Mouse (Mus musculus): ENCODE data around the gene Tcl1b2. TPM values are rescaled to one million over a fixed set of nuclear protein-coding genes. Genes with fewer than 3 reads are reported as not detected.
A peak's percentile ranks its signal among the peaks of the same experiment; 100 is the strongest.
"Not testable (repeated sequence)": the region's sequence is repeated elsewhere in the genome, so short reads cannot be mapped to it uniquely, and the experiment has no call there.

The Tcl1b2 gene
- total RNA-seq, 2 experiments from 2014 or later = not detected

DNA sequence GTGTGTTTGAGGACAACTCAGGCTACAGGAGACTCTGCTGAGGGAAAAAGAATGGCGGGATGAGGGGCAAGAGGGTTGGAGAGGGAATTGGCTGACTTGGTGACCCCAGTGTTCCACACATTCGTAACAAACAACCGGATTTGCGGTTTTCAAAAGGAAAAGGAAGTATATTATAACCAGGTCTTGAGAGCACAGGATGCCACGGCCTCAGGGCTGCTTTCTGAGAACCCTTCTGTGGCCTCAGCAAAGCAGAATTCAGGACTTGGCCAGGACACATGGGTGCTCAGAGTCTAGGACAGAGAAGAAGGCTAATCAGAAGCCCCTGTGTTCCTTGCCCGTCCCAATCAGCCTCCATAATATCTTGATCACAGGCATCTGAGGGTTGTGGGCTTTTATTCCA is 13.0 kb downstream of the Tcl1b2 start:
- DNase-seq (ENCODE audit: low spot score in 2 of 2) = no peak
- intact Hi-C loops (cut with DNase I) = no loop called here

DNA sequence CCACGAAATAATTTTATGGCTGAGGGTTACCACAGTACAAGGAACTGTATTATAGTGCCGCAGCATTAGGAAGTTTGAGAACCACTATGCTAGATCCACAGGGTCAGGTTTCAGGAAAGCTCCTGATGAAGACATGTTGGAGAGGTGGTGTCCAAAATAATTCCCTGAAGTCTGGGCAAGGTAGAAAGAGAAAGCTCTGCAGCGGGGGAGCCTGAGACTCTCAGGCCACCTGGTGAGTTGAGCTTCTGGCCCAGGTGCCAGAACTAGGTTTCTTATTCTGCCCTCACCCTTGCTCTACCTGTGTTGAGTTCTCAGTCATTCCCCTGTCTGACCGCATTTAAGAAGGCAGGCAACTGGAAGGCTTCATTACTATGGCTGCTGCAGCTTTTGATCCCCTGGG is 13.6 kb downstream of the Tcl1b2 start, which contains the start of gene Tcl1b1:
Gene Tcl1b1, plus strand, starts transcription at position 301 of the 400 bp plus-strand sequence.
- no peak for DNase-seq (ENCODE audit: low spot score in 2 of 2)
- intact Hi-C loops (cut with DNase I) = no loop called here

DNA sequence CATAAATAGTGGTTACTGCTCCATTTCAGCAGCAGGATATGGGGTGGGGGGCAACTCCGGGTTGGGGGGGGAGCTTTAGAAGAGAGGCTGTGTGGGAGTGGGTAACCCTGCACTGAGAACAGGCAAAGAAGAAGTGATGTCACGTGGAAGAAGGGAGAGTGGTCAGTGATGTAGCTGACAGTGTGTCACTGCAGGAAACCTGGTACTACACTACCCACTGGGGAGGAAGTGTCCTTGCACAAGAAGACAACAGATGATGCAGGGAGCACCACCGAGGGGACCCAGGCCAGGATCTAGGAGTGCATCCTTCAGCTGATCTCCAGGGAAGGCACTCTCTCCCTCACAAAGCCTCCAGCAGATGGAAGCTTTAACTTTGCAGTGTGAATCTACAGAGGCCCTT is 20.9 kb downstream of the Tcl1b2 start:
- no peak for DNase-seq (ENCODE audit: low spot score in 2 of 2)
- intact Hi-C loops (cut with DNase I) = no loop called here

DNA sequence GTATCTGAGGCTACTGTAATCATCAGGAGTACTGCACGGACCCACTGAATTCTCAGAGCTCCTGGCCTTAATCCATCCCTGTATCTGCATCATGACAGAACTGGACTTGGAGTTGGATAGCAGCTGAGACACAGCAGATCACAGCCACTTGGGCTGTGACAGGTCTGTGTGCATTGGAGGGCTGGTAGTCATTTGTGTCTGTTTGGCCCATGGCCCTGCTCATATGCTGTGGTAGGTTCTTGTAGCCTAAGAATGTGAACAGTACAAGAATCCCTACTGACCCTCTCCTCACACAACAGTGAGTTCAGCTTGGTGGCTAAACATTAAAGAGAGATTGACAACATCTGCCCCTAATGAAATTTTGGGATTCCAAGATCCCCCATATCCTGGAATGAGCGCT is 27.6 kb downstream of the Tcl1b2 start:
- intact Hi-C loops (cut with DNase I) = no loop called here
- no peak for DNase-seq (ENCODE audit: low spot score in 2 of 2)

DNA sequence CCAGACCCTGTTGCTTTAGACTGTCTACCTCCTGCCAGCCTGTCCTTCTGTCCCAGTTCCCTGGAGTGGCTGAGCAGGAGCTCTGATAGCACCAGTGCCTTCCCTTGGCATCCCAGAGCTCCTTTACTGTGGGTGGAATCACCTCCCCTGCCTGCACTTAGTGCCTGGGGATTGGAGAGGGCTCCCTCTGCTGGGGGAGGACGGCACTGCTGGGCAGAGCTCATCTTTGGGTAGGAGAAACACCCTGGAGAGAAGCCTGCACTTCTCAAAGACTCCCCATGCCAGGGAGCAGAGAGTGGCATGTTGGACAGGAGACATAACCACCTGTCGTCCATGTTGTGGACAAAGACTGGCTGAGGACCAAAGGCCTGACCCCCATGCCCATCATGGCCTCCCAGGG is 28.5 kb downstream of the Tcl1b2 start:
- intact Hi-C loops (cut with DNase I) = not testable (repeated sequence)
- DNase-seq (ENCODE audit: low spot score in 2 of 2) = peak; percentile 30 to 47

DNA sequence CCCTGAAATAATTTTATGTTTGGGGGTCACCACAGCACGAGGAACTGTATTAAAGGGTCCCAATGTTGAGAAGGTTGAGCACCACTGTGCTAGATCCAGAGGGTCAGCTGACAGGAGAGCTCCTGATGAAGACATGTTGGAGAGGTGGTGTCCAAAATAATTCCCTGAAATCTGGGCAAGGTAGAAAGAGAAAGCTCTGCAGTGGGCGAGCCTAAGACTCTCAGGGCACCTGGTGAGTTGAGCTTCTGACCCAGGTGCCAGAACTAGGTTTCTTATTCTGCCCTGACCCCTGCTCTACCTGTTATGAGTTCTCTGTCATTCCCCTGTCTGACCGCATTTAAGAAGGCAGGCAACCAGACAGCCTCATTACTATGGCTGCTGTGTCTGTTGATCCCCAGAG is 30.2 kb downstream of the Tcl1b2 start, which contains the start of gene Tcl1b5:
Gene Tcl1b5, plus strand, starts transcription at position 301 of the 400 bp plus-strand sequence.
- intact Hi-C loops (cut with DNase I); DNase-seq (ENCODE audit: low spot score in 2 of 2): not testable (repeated sequence)

DNA sequence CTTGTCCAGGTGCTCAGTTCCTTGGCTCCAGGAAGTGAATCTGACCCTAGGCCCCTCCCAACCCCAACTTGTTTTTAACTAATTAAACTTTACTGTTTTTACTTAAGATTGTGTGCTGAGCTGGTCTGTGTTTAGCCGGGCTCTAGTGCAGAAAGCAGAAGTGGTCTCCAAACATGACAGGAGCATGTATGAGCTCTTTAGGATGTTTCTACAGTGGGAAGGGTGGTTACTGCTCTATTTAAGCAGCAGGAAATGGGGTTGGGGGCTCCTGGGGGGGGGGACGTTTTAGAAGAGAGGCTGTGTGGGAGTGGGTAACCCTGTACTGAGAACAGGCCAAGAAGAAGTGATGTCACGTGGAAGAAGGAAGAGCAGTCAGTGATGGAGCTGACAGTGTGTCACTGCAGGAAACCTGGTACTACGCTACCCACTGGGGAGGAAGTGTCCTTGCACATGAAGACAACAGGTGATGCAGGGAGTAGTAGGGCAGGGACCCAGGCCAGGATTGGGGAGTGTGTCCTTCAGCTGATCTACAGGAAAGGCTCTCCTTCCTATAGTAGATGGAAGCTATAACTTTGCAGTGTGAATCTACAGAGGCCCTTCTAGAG is 35.3 kb downstream of the Tcl1b2 start:
- intact Hi-C loops (cut with DNase I); DNase-seq (ENCODE audit: low spot score in 2 of 2): not testable (repeated sequence)

DNA sequence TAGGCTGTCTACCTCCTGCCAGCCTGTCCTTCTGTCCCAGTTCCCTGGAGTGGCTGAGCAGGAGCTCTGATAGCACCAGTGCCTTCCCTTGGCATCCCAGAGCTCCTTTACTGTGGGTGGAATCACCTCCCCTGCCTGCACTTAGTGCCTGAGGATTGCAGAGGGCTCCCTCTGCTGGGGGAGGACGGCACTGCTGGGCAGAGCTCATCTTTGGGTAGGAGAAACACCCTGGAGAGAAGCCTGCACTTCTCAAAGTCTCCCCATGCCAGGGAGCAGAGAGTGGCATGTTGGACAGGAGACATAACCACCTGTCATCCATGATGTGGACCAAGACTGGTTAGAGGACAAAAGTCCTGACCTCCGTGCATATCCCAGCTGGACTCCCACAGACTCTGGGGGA is 43.2 kb downstream of the Tcl1b2 start:
- peak in 1 of 2 experiments; percentile 6 for DNase-seq (ENCODE audit: low spot score in 2 of 2)
- intact Hi-C loops (cut with DNase I) = not testable (repeated sequence)

DNA sequence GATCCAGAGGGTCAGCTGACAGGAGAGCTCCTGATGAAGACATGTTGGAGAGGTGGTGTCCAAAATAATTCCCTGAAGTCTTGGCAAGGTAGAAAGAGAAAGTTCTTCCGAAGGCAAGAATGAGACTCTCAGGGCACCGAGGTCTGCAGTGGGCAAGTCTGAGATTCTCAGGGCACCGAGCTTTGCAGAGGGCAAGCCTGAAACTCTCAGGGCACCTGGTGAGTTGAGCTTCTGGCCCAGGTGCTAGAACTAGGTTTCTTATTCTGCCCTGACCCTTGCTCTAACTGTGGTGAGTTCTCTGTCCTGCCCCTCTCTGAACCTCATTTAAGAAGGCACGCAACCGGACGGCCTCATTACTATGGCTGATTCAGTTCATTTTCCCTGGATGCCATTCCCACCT is 44.9 kb downstream of the Tcl1b2 start, which contains the start of gene Tcl1b3:
Gene Tcl1b3, plus strand, starts transcription at position 301 of the 400 bp plus-strand sequence.
- DNase-seq (ENCODE audit: low spot score in 2 of 2); intact Hi-C loops (cut with DNase I): not testable (repeated sequence)

DNA sequence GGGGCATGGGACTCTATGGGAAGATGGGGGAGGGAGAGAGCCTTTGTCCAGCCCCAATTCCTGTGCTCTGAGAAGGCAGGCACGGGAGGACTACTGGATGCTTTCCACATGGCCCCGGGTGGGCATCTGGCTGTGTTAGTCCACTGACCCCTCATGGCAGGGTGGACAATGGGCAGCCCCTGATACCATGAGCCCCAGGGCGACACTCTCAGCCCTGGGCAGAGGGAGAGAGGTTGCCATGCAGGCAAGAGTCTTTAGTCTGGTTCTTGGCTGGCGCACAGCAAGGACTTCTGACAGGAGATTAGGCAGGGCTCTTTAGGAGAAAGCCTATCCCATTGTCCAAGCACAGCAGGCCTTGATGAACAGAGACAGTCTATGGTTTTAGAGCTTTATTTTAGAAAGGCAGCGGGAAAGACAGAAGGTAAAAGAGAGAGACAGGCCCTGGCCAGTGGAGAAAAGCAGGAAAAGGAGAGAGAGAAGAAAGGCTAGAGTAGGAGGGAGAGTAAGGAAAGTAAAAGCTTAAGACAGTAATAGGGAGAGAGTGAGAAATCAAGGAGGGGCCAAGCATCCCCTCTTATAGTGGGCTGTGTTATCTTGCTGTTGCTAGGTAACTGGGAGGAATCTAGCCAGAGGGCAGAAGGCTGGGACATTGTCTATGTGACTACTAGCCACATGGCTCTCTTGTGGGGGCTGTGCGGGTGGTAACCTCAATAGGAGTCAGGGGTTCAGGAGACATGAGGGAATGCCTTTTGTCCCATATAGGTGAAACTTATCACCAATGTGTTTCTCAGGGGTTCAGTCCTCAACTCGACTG is 54.1 kb downstream of the Tcl1b2 start:
- intact Hi-C loops (cut with DNase I) = not testable (repeated sequence)

DNA sequence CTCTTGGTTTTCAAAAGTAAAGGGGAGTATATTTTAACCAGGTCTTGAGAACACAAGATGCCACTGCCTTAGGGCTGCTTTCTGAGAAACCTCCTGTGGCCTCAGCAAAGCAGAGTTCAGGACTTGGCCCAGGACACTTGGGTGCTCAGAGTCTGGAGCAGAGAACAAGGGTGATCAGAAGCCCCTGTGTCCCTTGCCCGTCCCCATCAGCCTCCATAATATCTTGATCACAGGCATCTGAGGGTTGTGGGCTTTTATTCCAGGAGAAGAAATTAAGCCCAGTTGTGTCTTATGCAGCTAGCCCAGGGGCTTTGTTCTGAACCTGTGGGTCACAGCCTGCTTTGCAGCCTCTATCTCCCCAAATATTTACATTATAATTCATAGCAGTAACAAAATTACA is 55.8 kb downstream of the Tcl1b2 start, which contains the start of gene Tcl1b4:
Gene Tcl1b4, plus strand, starts transcription at position 301 of the 400 bp plus-strand sequence.
- DNase-seq (ENCODE audit: low spot score in 2 of 2); intact Hi-C loops (cut with DNase I): not testable (repeated sequence)

More for the DNA sequence above, 54.1 kb downstream of the Tcl1b2 start:
- DNase-seq (ENCODE audit: low spot score in 2 of 2) = not testable (repeated sequence)

Other genes starting within 250 kb of the Tcl1b2 start
- gene Syne3, start 136.2 kb upstream of the Tcl1b2 start, total RNA-seq (2021) = 1 to 10 TPM in 1 of 2 experiments, under 1 TPM in 1; 0.98 to 1.3 TPM
- gene Glrx5, start 113.3 kb upstream of the Tcl1b2 start, total RNA-seq (2021) = 10 to 100 TPM; 50.8 to 53.6 TPM
- not detected for gene Tcl1b1, start 13.7 kb downstream of the Tcl1b2 start, total RNA-seq (2021)
- not detected for gene Tcl1b5, start 30.3 kb downstream of the Tcl1b2 start, total RNA-seq (2021)
- gene Tcl1b3, start 45.0 kb downstream of the Tcl1b2 start, total RNA-seq (2021) = not detected
- gene Tcl1b4, start 55.9 kb downstream of the Tcl1b2 start, total RNA-seq (2021) = not detected
- not detected for gene Tcl1, start 76.8 kb downstream of the Tcl1b2 start, total RNA-seq (2021)
- 10 to 100 TPM; 11.1 to 12.1 TPM for gene Tunar, start 187.9 kb downstream of the Tcl1b2 start, total RNA-seq (2021)